Comparison of ENCODE assay signal across 9 mouse cellular contexts in genomic region chr7:81208944-81209343, GRCm38 (mm10). TPM values are rescaled to one million over a fixed set of nuclear protein-coding genes. Genes with fewer than 3 reads are reported as not detected.
DNase-seq lines count a peak whose midpoint lies in the region; ATAC-seq and TF ChIP-seq lines count a peak whose summit lies in the region.
"Had no signal": no experiment of that assay in that cellular context is flagged by ENCODE, and none has a peak within 500 bp of the region (broad histone marks: within the 10 kb centered on the region; RNA-seq: fewer than 3 reads in every experiment).

No protein-coding gene starts in this region.

- WGBS in kidney, adult 2 months, result 18% methylated on average over 6 of the region's 6 CpGs
- WGBS in kidney, embryonic 14.5 days, result 24% methylated on average over 6 of the region's 6 CpGs
- WGBS in spleen, adult 2 months, result 21% methylated on average over 6 of the region's 6 CpGs

- H3K4me2 ChIP-seq in kidney, embryonic 14.5 days (replicated peaks; ENCODE audit: low read depth, low read length), result no peak overlapping the region
- H3K4me2 ChIP-seq: neural tube, embryonic 13.5 days had no signal

- TF ChIP-seq POLR2A in kidney, adult 2 months (IDR thresholded peaks at IDR 0.05; ENCODE audit: low read depth, low read length), result no peak
- TF ChIP-seq POLR2A in spleen, adult 2 months (IDR thresholded peaks at IDR 0.05; ENCODE audit: low read depth, low read length), result no peak

- H3K9ac ChIP-seq in kidney, embryonic 14.5 days (ENCODE audit: low read depth, low read length), result no peak overlapping the region
- H3K9ac ChIP-seq: neural tube, embryonic 13.5 days had no signal

- no peak overlapping the region for H3K4me3 ChIP-seq in kidney, adult 2 months (ENCODE audit: insufficient read depth, low read depth, low read length)
- no peak overlapping the region for H3K4me3 ChIP-seq in kidney, embryonic 14.5 days (ENCODE audit: low read length)
- H3K4me3 ChIP-seq in layer of hippocampus, adult 2 months, result no peak overlapping the region
- no peak overlapping the region for H3K4me3 ChIP-seq in spleen, adult 2 months (ENCODE audit: extremely low read depth, insufficient read depth, insufficient read length)
- H3K4me3 ChIP-seq: neural tube, embryonic 13.5 days had no signal

- TF ChIP-seq CTCF in kidney, adult 2 months (conservative IDR thresholded peaks at IDR 0.05; ENCODE audit: insufficient read depth, insufficient read length, low read depth, low read length), result peak; percentile 79
- peak; percentile 90 for TF ChIP-seq CTCF in layer of hippocampus, adult 2 months (conservative IDR thresholded peaks at IDR 0.05)
- peak; percentile 71; the same call in 1 of the 2 replicates for TF ChIP-seq CTCF in spleen, adult 2 months (IDR thresholded peaks at IDR 0.05; ENCODE audit: extremely low read depth, insufficient read depth, insufficient read length, insufficient replicate concordance)

- no peaks in the 10 kb centered on the region for H3K27me3 ChIP-seq in kidney, adult 2 months (replicated peaks; ENCODE audit: control insufficient read depth, insufficient read depth, low read length)
- peaks cover 26% of the 10 kb centered on the region for H3K27me3 ChIP-seq in kidney, embryonic 14.5 days (ENCODE audit: control insufficient read depth, insufficient read depth, low read length)
- H3K27me3 ChIP-seq in spleen, adult 2 months (ENCODE audit: control insufficient read depth, insufficient read depth, low read length), result peaks cover 8% of the 10 kb centered on the region

- no peaks in the 10 kb centered on the region for H3K9me3 ChIP-seq in kidney, embryonic 14.5 days (ENCODE audit: control insufficient read depth, low read length)
- H3K9me3 ChIP-seq: neural tube, embryonic 13.5 days had no signal

- no peak for ATAC-seq in kidney, embryonic 14.5 days (ENCODE audit: low FRiP score, low TSS enrichment)
- ATAC-seq in erythroblast, adult 5-6 weeks (replicated peaks; ENCODE audit: low FRiP score, poor library complexity, severe bottlenecking), result no peak

- no peak overlapping the region for H3K27ac ChIP-seq in kidney, adult 2 months (ENCODE audit: insufficient read depth, low read depth, low read length)
- H3K27ac ChIP-seq in kidney, embryonic 14.5 days (ENCODE audit: low read depth, low read length), result no peak overlapping the region
- H3K27ac ChIP-seq in layer of hippocampus, adult 2 months, result no peak overlapping the region
- no peak overlapping the region for H3K27ac ChIP-seq in spleen, adult 2 months (ENCODE audit: insufficient read depth, low read length)
- H3K27ac ChIP-seq: neural tube, embryonic 13.5 days had no signal

- H3K36me3 ChIP-seq in kidney, adult 2 months (ENCODE audit: control insufficient read depth, insufficient read depth, low read length), result no peaks in the 10 kb centered on the region
- no peaks in the 10 kb centered on the region for H3K36me3 ChIP-seq in kidney, embryonic 14.5 days (ENCODE audit: control insufficient read depth, insufficient read depth, low read length)
- no peaks in the 10 kb centered on the region for H3K36me3 ChIP-seq in spleen, adult 2 months (ENCODE audit: control insufficient read depth, insufficient read depth, low read length)
- H3K36me3 ChIP-seq: neural tube, embryonic 13.5 days had no signal

- H3K4me1 ChIP-seq in kidney, adult 2 months (ENCODE audit: control insufficient read depth, insufficient read depth, low read length), result 0 out of 2 replicates have a peak, but pooled peaks cover 2% of the 10 kb centered on the region
- peaks cover 10% of the 10 kb centered on the region; the same call in 1 of the 2 replicates for H3K4me1 ChIP-seq in kidney, embryonic 14.5 days (ENCODE audit: control insufficient read depth, insufficient read depth, low read length)
- peaks cover 5% of the 10 kb centered on the region; the same call in 1 of the 2 replicates for H3K4me1 ChIP-seq in spleen, adult 2 months (ENCODE audit: control insufficient read depth, insufficient read depth, insufficient read length)

- DNase-seq in kidney, adult 2 months, result peak; percentile 85
- DNase-seq in adrenal gland, adult 8-10 months, result peak; percentile 59
- DNase-seq in gastrocnemius, adult 18-20 months (ENCODE audit: low spot score), result peak; percentile 68
- DNase-seq in layer of hippocampus, adult 2 months (ENCODE audit: low spot score in 2 of 2), result peak; percentile 42 to 73
- peak; percentile 78 for DNase-seq in lung, postnatal 25 days (ENCODE audit: low spot score)
- peak; percentile 22 to 68 for DNase-seq in spleen, adult 2 months (ENCODE audit: low read depth in 1 of 2, low spot score in 2 of 2)

RNA-seq across cellular contexts. Expression of gene Pde8a, which starts 4.5 kb away (rescaled TPM):
- 31.6 and 31.8 TPM in 2 replicates for polyA plus RNA-seq in kidney, adult 2 months (2012; rRNA removed)
- polyA plus RNA-seq in kidney, embryonic 14.5 days (2014; fragmentation: Nextera tagmentation; extraction: Ambion mirVana), result 4.0 and 7.6 TPM in 2 replicates
- total RNA-seq in adrenal gland, adult 8-10 months (2022), result 10 to 100 TPM; 22.3 to 41.0 (median 31.7) TPM
- 10 to 100 TPM; 13.2 to 13.8 TPM for total RNA-seq in gastrocnemius, adult 18-20 months (2021)
- 1 to 10 TPM; 7.2 to 8.4 TPM for total RNA-seq in layer of hippocampus, adult 2 months (2021)
- polyA plus RNA-seq in spleen, adult 2 months (2012; rRNA removed), result 5.5 and 6.3 TPM in 2 replicates
- total RNA-seq in erythroblast, adult 5-6 weeks (2015; ENCODE audit: low replicate concordance), result 6.3 and 6.5 TPM in 2 replicates
- total RNA-seq in erythroblast, adult 5-6 weeks (2017; ENCODE audit: low replicate concordance), result 1.5 and 5.9 TPM in 2 replicates
